Mouse (Mus musculus) granulocyte monocyte progenitor cell, adult 5-6 weeks (primary cell): Measurements from ENCODE around the gene Tmem200a. TPM values are rescaled to one million over a fixed set of nuclear protein-coding genes. Genes with fewer than 3 reads are reported as not detected.

Experiments used
- ATAC-seq: replicated peaks from 2 replicates; pipeline ENCODE4 v1.8.0; 2016; ENCODE audit warnings: mild to moderate bottlenecking, moderate TSS enrichment, inconsistent platforms; ENCODE audit not compliant: poor library complexity, severe bottlenecking
- total RNA-seq, 2 experiments: library from RNA; stranded (forward) in 1 of 2; stranded (reverse) in 1 of 2; fragments of 200-712, 200-1000 nt in 1 of 2; fragments of >200 nt in 1 of 2; fragmentation: Nextera tagmentation in 1 of 2; gene quantifications; 2 replicates each; pipeline ENCODE4 v1.2.3; 2014 to 2017

The Tmem200a gene
- total RNA-seq (2014; fragmentation: Nextera tagmentation) (not detected in 2 replicates), total RNA-seq (2017) (not detected in 2 replicates)

DNA sequence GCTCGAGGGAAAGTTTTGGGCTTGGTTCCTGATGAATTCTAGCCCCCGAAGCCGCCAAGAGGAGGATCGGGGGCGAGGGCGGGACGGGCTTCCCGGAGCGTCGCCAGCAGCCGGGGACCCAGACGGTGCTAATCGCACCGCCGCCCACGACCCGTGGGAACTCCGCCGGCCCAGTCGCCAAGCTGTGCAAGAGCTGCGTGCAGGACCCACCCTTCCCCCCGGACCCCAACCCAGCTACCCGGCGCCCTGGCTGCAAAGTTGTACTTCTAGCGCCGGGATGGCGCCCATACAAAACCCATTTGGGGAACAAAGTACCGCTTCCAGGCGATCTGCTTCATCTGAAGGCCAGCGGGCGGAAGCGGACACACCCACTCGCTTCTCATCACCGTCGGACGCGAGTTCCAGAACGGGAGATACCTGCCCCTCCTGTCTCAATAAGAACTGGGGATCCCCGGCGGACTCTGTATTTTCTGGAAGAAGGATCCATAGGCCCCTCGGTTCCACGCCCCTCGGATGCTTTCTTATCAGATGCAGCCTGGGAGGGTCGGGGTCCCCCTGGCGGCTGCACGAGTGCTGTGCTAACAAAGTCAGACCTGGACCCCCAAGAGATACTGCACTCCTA lies at the start of gene Tmem200a:
TSS of gene Tmem200a (minus strand) at position 532 of the 622 bp plus-strand sequence.
- ATAC-seq = peak; percentile 30

DNA sequence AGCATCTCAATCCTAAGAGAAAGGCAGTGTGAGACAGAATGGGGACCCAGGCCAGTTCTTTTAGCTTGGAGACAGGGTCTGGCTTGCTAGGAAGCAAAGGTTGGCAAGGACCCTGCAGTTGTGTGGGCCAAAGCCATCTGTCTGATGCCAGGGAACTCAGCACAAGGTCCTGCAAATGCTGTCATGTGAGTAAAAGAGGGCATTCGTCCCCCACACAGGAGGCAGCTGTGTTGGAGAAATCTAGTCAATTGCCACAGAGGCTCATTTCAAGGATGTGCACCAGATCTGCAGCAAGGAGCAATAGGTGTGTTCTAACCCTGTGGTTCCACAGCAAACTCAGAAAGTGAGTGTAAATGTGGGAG lies 41.0 kb upstream of the Tmem200a start:
- no peak for ATAC-seq

DNA sequence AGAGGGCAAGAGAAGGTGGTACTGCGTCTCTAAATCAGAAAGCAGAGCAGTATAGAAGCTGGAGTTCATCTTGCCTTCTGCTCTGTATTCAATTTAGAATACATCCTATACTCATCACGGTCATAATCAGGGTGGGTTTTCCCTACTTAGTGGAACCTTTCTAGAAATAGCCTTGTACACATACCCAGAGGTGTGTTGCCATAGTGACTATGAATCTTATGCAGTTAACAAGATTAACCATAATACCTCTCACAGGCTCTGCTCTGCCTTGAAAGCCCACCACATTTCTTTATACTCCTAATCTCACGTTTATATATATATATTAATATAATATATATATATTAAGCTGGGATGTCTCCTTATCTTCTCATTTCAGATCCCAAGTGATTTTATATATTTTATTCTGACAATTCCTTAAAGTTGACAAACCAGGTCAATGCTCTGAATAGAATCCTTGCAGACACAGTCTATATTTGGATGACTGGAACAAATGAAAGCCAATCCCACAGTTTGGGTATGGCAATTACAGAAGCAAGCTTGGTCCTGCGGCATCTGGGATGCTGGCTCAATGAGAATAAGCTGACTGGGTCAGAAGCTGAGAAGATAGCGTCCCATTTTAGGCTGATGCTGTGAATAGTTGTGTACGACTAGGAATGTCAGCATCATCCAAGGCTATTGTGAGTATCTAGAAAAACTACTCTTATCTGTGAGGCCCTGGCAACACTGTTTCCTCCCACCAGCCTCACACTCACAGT lies 40.4 kb upstream of the Tmem200a start:
- ATAC-seq = no peak

DNA sequence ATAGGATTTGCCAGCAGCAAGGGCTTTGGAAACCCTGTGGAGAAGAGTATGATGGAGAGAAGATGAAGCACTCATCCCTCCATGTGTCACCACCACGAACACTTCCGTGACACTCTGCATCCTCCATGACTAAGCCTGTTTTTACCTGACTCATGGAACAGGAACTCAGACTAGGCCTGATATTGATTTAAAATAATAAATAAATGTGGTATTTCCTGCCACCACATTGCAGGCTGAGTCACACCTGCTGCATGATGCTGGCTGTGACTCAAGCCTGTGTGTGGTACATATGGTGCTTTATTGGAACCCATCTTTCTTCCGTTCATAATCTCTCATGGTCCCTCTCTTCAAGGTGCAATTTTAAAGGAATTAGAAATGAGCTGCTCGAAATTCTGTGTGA lies 35.6 kb upstream of the Tmem200a start:
- no peak for ATAC-seq

DNA sequence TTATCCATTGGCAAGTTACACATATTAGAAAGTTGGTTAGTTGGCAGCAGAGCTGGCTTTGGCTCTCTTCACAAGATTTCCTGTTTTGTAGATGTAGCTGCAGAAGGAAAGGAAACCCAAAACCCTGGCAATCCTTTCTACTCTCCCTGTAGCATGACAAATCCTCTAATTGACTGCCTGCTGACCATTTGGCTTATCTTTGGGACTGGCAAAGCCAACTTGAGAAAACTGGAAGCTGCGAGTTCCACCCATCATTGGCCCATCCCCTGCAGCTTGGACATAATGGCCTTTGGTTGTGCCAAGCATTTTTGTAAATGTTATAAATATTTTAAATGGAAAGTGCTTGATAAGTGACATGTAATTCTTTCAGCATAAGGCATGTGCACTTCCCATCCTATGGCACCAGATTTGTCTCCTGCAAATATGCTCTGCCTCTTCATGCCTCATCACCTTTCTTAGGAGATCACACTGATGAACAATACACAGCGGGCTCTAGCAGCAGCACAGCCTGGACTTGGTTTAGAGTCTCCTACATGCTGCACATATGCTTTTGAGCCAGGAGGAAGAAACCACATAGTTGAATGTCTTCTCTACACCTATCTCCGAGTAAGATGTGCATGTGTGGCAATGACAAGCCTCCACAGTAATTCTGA lies 24.6 kb upstream of the Tmem200a start:
- ATAC-seq = no peak

DNA sequence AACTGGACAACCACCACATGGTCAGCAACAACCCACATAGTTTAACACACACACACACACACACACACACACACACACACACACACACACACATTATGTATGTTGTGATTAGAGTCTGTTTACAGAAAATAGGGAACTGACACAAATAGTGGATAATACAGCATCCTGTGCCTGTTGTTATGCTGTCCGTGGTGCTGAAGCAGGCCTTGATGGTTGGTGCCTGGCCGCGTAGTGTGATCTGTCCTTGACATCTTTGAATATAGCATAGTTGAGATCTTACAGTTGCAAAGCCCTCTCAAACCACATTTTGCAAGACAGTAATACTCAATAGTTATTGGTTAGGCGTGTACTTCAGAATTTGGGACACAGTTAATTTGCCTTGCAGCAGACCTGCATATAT lies 3.2 kb upstream of the Tmem200a start:
- ATAC-seq = no peak

DNA sequence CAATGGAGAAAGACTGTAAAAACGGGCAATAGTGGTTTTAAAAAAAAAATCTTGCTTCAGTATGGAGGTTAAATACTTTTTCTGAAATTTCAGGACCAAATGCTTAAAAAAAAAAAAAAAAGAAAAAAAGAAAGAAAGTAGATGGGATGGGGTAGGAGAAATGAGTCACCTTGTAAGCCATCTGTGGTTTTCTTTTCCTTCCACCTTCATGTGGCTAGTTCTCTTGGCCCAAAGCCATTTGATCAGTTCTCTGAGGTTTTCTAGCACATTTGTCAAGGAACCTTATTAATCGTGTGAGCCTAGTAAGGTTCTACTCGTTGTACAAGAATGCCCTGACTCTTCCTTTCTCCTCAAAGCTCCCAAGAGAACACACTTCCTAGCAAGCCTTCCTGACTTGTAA lies 826 bp upstream of the Tmem200a start:
- no peak for ATAC-seq

DNA sequence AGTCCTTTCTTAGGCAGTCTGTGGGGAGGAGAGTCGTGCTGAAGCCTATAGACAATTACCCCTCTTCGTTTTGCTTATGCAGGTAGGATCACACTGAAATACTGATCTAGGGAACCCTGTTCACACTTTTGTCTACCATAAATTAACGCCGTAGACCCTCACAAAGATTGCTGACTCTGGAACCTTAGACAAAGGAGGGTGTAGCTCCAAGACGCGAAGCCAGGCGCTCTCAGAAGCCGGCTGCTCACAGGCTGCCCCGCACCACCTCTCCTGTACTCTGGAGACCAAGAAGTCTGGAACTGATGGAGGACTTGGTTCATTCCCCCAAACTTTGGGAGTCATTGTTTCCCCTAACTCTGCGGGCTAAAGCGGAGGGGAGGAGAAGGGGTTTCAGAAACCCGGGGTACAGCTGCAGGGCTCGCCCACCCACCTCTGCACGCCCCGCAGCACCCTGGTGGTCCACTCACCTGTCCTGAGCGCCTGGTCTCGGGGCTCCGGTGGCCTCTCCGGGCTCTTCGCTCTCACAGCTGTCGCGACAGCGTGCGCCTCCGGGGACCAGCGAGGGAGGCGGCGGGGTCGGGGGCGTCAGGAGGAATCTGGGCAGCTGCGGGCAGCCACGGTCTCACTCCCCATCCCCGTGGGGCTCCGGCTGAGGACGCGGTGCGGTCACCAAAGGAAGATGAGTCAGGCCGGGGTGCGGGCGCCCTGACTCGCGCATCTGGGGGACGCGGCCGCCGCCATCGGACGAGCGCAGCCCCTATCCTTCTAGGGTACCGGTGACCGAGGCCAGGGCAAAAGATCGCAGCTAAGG lies 976 bp downstream of the Tmem200a start, which contains the start of gene Gm9767:
TSS of gene Gm9767 (plus strand) at position 585 of the 811 bp plus-strand sequence.
- peak; percentile 59 for ATAC-seq

DNA sequence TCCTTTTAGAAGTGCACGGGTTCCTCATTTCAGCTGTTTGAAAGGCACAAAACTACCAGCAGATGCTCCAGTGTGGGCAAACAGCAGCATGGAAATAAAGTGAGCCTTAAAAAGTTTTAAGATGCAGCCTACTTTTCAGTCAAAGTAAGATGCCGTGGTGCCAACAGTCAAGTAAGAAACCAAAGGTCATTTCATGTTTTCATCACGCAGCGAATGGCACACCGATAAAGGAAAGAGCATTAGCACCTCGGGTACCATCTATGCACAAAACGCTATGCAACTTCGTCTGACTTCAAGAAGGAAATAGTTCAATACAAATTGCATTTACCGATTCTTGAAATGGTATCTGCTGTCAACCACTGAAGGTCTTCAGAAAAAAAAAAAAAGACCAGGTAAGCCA lies 1.9 kb downstream of the Tmem200a start:
- ATAC-seq = no peak

DNA sequence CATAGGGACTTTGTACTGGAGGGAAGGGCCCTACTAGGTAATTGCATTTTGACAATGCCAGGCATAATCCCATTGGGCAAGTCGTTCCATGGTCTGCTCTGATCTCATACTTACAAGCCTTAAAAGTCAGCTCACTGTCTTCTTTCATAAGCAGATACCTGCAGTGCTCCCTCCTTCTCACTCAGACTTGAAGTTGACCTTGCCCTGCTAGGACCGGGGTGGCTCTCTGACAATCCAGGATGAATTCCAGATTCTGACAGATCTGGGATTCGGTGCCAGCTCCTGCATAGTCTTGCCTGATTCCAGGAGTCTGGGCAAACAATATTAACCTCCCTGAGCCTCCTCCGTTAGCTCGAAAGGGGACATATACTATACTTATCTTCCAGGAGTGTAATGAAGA lies 6.9 kb downstream of the Tmem200a start:
- no peak for ATAC-seq

DNA sequence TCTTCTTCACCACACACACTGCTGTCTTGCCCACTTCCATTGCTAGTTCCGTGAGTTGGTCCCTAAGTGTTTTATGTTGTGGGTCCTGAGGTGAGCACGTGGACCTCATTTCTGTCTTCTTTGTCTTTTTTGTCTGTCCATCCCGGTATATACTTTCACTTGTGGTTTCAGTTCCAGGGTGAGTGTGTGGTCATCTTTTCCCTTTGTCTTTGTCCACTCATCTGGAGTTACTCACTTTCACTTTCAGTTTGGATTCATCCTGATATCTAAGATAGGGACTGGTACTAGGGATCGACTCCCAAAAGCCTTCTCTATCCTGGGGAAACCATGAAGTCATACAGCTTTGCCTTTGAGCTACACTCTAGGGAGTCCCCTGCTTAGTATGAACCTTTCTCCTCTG lies 15.8 kb downstream of the Tmem200a start:
- no peak for ATAC-seq

DNA sequence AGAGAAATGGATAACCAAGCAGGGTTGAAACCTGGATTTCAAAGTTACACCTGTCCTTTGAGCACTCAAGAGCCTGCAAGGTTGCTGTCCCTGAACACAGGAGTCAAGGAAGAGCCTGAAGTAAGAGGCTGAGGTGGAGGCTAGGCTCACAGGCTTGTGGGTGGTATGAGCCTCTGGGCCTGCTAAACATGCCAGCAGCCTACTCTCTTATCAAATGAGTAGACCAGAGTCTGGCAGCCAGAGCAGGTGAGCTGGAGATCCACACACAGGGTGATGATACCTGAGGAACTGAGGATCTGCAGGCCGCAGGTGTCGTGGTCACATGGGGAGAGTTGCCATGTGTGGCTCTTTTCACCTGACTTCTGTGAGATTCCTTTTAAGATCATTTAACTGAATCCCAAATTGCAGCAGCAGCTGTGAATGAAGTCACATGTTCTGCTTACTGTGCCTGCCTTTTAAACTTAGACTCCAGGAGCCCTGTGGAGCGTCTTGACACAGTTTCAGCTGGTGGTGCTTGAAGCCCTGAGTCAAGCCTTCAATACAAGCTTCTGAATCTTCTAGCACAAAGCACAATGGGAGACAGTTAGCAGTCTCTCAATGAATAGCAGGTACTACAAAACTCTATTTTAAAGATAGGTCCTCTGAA lies 19.1 kb downstream of the Tmem200a start:
- no peak for ATAC-seq

DNA sequence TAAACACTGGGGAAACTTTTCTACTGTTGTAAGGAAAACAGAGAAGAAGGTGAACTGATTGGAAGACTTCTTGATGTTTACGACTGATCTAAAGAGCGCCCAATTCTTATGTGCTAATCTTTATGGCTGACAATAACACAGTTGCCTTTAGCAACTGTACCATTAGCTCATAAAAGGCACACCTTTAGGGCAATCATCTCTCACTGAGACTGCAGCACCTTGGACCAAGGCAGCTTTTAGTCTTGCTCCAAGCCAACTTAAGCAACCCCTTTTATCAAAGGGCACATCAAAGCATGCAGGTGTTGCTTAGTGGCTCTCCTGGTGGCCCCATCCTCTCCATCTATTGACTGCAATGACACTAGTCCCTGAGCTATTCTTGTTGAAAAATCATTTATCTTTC lies 27.7 kb downstream of the Tmem200a start:
- no peak for ATAC-seq

DNA sequence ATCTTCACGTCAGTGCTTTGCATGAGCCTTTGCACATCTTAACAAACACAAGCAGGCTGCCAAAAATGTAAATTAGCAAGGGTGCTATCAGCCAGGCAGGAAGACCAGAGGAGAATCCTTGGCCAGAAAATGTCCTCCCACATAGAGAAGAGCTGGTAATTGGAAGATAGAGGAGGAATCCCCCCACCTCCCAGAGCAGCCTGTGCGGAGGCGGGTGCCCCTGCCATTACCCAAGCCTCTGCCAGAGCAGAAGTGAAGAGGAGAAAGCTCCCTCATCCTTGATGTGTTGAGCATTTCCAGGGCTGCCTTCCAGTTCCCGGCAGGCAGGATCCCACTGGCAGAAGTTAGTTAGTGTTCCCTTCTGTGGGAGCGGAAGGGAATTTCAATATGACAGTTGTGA lies 43.9 kb downstream of the Tmem200a start:
- no peak for ATAC-seq

DNA sequence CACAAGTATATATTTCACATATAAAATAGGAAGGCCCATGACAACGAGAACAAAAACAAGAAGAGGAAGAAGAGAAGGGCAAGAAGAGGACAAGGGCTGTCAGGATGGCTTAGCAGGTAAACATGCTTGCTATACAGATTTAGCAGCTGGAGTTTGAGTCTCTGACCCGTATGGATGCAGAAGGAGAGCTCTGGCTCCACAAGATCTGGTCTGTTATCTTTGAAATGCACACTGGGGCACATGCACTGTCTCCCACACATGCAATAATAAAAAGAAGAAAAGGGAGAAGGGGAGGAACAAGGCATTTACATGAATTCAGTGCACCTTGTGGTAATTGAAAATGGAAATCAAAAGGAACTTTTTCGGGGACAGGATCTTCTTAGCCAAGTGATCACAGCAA lies 60.1 kb downstream of the Tmem200a start:
- ATAC-seq = no peak

DNA sequence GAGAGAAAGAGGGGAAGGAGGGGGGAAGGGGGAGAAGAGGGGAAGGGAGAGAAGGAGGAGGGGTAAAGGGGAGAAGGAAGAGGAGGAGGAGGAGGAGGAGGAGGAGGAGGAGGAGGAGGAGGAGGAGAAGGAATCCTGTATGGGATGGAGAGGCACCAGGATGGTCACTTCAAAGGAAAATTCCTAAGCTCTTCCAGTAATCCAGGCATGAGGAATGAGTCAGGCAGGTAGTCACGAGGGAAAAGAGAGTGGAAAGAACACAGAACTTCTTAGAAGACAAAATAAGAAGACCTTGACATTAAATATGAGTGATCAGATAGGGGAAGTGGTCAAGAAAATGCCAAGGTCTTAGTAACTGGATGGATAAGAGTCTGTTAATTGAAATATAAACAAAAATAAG lies 64.6 kb downstream of the Tmem200a start:
- ATAC-seq = no peak

DNA sequence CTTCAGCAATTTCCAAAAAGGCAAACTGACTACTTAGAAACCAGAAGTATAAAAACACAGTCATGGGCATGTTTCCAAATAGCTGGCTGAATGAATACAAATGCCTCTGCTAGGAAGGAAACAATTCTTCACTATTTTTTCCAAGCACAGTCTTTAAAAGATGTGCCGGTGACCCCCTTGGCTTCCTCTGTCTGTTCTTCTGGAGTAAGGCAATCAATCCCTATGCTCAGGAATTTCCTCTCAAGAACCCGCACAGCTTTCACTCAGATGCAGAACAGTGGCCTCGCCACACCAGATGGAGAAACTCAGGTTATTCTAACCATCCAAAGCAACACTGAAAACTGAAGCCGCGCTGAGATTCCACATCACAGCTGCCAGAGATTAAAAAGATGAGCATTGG lies 69.9 kb downstream of the Tmem200a start:
- ATAC-seq = no peak

DNA sequence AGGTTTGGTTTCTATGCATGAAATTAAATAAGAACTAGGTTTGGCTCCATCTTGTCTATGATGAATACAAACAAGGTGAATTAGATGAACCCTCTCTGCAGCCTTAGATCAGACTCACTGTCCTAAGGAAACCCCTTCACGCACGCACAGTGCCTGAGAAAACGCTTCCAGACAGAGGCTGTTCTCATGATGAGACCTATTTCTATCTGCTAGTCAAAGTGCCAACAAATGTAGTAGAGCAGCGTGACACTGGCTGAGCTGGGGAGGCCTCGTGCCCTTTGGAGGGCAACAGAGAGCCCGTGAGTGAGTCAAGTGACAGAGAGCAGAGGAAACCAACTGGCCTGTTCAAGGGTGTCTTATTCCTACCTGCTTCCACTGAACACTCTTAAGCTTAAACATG lies 73.4 kb downstream of the Tmem200a start:
- ATAC-seq = no peak

DNA sequence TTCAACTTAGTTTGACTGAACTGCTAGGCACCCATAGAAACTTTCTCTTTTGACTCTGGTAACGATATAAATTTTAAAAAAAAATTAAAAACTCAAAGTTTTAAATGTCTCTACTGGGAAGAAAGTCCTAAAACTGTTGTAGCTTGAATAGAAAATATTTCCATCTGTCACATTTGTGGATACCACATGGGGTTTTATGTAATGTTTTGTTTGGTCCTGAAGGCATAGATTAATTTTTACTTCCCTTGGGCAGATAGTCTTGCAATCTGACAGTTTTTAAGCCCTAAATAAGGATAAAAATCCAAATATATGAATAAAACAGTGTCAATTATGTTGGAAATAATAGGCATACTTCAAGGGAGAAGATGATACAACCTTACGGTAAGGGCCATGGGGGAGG lies 78.0 kb downstream of the Tmem200a start:
- ATAC-seq = no peak

DNA sequence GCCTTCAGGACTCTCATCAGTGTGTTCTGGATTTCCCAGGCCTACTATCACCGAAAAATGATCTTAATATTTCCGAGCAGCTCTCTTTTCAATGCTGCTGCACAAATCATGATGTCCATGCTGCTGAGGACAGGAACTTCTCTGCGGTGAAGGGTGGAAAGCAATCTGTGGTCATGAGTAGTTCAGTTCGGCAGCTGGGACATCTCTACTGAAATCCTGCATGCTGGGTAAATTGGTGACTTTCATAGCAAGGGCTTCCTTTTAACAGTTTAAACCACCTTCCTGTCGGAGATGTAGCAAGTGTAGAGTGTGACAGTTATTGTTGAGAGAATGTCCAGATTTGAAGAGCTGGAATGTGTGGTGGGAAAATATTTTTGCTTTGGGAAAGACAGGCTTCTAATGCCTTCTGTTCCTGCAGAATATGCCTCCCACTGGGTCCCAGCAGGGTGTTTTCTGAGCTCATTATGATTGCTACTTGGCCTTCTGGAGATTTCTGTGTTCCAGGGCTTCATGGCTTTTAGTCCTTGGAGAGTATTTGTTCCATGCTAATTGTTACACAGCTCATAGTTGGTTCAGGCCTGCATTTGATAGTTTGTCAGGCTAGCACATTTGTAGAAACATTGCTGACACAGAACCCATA lies 79.4 kb downstream of the Tmem200a start:
- ATAC-seq = no peak
